Mouse (Mus musculus) CH12.LX (cell line): ENCODE data around the gene Dnaaf2.

ENCODE experiments used
- CTCF ChIP-seq, 2 experiments: IDR thresholded peaks in 1 of 2; conservative IDR thresholded peaks in 1 of 2; 2 replicates each; pipeline ENCODE4 v1.5.1; 2011 to 2012; ENCODE audit warnings: low read depth in 2 of 2, low read length in 2 of 2, improper control_type of control experiment in 1 of 2, inconsistent platforms in 1 of 2, mild to moderate bottlenecking in 1 of 2, moderate library complexity in 1 of 2
- ETS1 ChIP-seq: conservative IDR thresholded peaks from 2 replicates; pipeline ENCODE4 v1.6.1; 2012; ENCODE audit warnings: low read depth, mild to moderate bottlenecking, inconsistent platforms, low read length, improper control_type of control experiment, moderate library complexity
- MAZ ChIP-seq: IDR thresholded peaks from 2 replicates; pipeline ENCODE4 v1.6.1; 2012; ENCODE audit warnings: low read depth, mild to moderate bottlenecking, inconsistent platforms, low read length, improper control_type of control experiment, moderate library complexity
- TCF12 ChIP-seq: IDR thresholded peaks from 2 replicates; pipeline ENCODE4 v1.6.1; 2014; ENCODE audit warnings: low read depth, mild to moderate bottlenecking, inconsistent platforms, low read length, improper control_type of control experiment
- USF2 ChIP-seq: conservative IDR thresholded peaks from 2 replicates; pipeline ENCODE4 v1.6.1; 2011; ENCODE audit warnings: low read depth, low read length, improper control_type of control experiment
- ZC3H11A ChIP-seq: IDR thresholded peaks from 2 replicates; pipeline ENCODE4 v1.6.1; 2012; ENCODE audit warnings: low read depth, mild to moderate bottlenecking, inconsistent platforms, low read length, improper control_type of control experiment

GRCm38 (mm10) chr12:69184342-69185295 lies 13.6 kb downstream of the Dnaaf2 start:
- no peak for TF ChIP-seq ZC3H11A
- TF ChIP-seq TCF12: no peak
- no peak for TF ChIP-seq CTCF (conservative IDR thresholded peaks at IDR 0.05 in 1 of 2, IDR thresholded peaks at IDR 0.05 in 1 of 2; ENCODE audit: low read depth in 2 of 2, low read length in 2 of 2)
- no peak for TF ChIP-seq USF2
- TF ChIP-seq MAZ: no peak; the same call in 1 of the 2 replicates
- no peak for TF ChIP-seq ETS1
